Mouse (Mus musculus) thymus, postnatal 25 days (tissue): ENCODE measurements at regions not wholly inside any gene's neighbourhood (a gene's known extent, or its start where the extent isn't known, plus 50 kb on each side); places are given as distances from the start of the nearest gene placed in this dataset.
A peak's percentile ranks its signal among the peaks of the same experiment; 100 is the strongest.
"Not testable (repeated sequence)": the region's sequence is repeated elsewhere in the genome, so short reads cannot be mapped to it uniquely, and the experiment has no call there.

Source experiments
- DNase-seq: peaks from one replicate; pipeline ENCODE4 v3.0.0; 2022

DNA sequence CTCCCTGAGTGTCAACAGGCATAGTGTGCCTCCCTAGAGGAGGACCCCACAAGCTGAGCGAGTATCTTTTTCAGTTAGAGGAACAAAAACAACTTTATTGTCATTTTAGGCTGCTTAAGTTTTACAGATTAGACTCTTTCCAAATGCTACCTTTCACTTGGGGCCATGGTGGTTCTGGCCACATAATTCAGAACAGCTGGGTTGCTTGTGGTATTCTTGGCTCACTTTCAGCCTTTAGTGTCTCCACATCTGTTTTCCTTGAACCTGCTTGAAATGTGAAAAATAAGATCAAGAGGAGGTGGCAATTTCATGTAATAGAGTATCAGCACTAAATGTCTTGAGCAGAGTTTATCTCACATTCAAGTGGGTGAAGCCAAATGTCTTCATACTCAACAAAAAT, 402.7 kb upstream of the Ptger4 start:
- no peak for DNase-seq

DNA sequence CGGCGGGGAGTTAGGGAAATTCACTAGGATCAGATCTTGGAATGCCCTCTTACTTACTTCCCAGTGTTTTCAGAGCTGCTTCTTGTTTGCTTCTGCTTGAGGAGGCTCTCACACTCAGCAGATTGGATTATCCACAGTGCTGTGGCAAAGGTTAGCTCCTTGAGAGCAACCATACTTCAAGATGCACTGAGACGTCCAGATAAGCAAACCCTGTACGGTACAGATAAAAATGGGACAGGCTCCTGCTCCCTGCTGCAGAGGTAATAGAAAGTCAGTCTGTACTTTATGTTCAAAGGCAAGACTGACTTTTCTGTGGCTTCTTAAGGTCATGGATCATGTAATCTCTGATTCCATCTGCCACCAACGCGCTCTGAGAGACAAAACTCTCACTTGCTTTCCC, 414.8 kb upstream of the Ptger4 start:
- DNase-seq: no peak

DNA sequence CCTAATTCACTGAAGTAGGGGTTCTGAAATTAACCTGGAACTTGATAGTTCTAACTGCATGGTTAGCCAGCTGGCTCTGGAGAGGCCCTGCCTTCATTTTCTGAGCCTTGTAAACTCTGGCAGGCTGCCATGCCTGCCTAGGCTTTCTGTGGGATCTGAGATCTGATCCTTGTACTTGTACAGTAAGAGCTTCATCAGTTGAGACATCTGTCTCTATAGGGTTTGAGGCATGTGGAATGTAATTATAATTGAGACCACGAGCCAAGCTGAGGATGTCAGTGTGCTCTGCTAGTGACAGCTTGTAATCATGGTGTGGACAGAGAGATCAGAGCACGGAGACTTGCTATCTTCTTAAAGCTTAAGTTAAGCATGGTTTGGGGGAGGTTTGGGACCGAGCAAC, 416.8 kb upstream of the Ptger4 start:
- no peak for DNase-seq

DNA sequence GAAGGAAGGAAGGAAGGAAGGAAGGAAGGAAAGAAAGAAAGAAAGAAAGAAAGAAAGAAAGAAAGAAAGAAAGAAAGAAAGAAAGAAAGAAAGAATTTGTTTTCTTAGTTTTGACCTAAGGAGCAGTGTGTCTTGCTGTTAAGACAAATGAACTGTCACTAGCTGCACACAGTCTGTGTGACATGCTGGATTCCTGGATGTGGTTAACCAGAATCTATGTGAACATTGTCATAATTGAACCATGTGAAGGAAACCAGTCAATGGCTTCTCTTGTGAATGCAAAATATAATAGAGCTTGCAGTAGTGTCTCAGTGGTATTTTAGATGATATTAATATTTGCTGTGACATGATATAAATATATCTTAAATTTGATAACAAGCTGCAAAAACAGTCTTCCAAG, 427.8 kb upstream of the Ptger4 start:
- DNase-seq: no peak

DNA sequence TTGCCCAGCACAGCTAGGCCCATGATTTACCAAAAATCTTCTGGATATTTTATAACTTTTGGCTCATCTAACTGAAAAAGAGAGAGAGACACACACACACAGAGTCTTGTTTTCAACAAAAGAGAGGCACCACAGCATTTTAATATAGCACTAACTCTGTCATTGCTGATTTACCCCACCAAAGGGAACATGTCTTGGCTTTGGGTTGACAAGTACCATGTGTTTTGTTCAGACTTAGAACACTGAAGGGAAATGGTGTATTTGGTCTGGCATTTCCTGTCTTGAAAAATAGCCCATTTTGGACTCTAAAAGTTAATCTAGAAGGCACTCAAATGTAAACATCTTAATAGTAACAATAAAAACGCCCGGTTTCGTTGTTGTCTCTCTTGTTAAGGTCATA, 432.7 kb upstream of the Ptger4 start:
- no peak for DNase-seq

DNA sequence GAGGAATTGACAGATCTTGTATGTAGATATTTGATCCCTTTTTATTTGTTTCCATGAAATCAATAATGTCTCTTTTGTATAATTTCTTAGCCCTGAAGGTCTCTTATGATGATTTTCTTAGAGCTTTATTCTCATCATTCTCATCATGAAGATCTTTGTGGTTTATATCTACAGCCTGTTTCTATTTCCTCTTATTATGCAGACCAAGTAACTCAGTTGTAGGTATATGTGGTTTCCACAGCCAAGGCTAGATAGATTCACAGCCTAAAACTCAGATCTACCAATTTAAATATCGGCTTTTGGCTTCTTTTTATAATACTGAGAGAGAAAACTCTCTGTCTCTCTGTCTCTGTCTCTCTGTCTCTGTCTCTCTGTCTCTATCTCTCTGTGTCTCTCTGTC, 449.8 kb upstream of the Ptger4 start:
- DNase-seq: no peak

DNA sequence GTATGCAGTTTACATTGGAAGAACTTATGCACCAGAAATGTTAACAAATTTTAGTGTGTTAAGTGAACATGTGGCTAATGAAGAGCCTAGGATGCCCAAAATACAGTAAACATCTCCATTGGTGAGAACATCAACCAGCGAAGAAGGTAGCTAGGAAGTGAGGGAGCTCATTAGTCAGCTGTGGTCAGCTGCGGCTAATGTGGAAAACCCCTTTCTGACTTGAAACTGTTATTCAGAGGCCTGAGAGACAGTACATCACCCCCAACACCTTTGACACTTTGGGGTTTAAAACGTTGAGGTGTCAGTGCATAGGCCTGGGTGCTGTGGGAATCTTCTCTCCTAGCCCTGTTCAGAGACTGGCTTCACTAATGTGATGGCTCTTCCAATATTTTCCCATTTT, 451.0 kb upstream of the Ptger4 start:
- DNase-seq: no peak

DNA sequence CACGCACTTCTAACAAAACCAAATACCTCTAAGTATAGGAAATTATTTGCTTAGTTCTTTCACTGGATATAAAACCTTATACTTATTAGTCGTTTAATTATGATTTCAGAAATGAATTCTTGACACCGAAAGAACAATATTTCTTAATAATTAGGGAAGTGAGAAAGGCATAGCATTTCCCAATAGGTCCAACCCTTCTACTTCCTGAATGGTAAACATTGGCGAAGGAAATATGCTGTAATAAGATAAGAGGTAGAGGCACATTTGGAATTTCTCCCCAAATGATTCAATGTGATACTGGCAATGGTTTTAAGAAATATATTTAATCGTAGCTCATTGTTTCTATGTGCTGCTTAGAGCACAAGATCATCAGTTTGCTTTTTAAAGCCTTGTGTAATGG, 464.5 kb upstream of the Ptger4 start:
- no peak for DNase-seq

DNA sequence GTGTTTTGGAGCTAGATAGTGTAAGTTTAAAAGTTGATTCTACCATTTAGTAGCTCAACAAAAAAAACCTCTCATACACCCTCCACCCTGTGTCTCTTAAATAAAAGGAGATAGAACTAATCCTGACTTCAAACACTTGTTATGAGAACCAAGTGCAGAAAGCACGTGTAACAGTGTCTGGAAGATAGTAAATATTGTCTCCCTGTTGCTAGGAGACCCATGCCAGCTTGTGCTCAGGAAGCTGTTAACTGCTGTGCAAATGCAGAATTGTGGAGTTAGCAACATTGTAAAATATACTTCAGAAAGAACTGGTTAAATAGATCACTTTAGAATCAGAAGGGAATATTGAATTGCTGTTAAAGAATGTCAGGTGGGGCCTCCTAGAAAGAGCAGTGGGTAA, 496.7 kb upstream of the Ptger4 start:
- no peak for DNase-seq

DNA sequence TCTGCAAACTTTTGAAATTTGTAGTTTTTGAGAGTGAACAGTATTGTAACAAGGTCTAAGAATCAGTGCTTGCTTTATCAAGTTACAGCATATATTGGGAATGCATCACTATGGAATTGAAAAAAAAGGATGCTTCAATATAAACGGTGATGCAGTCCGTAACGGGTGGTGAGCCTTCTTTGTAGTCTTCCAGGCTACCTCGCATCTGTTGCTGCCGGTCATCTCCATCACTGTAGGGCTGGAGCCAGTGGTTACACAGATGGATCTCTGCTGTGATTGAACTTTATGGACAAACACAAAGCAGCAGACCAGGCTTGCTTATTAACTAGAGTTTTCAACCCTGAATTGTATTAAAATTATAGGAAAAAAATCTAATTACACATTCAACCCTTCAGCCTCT, 499.9 kb upstream of the Ptger4 start:
- DNase-seq: no peak

DNA sequence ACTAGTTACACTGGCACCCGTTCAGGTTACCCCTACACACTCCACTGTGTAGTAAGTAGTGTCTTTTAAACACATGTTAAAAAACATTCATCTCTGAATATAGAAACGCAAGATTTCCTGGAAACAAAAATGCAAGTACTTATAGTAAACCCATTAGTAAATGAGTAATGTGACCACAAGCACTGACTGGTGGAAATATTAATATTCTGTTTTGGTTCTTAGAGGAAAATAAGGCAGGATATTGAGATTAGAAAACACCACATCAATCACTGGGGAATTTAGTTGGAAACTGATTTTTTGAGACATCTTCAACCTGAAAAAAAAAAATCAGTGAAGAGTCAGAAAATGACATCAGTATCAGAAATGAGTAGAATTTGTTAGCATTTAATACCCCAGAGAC, 514.7 kb upstream of the Ptger4 start:
- no peak for DNase-seq

DNA sequence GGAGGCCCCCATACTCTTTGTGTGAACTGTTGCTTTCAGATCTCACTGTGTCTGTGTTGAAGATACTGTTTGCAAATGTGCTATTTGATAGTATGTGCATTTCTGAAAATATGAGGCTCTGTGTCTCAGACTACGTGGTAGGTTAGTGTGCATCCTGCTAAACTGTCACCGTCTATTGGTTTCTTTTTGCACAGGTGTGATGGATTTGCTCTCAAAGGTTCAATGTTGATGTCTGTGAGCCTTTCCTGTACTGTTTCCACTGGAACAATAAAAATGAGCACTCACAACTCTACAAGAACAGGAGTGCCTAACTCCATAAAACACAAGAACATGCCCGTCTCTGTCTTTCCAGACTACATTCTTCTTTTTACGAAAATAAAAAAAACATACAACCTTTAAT, 518.2 kb upstream of the Ptger4 start:
- DNase-seq: no peak

DNA sequence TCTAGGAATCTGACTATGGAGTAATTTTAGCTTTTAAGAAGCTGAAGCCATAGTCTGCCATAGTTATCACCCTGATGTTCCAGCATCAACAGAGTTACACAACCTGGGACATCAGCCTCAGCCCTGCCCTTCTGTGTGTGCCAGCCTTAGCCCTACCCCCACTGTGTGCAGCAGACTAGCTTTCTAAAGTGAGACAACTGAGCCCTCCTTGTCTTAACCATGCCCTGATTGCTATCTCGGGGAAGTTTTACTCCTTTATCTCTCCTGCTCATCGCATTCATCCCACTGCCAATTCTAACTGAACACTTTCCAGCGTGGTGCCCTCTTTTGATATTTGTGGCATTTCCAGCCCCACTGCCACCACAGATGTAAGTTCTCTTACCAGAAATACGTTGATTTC, 522.5 kb upstream of the Dab2 start:
- peak; percentile 36 for DNase-seq

DNA sequence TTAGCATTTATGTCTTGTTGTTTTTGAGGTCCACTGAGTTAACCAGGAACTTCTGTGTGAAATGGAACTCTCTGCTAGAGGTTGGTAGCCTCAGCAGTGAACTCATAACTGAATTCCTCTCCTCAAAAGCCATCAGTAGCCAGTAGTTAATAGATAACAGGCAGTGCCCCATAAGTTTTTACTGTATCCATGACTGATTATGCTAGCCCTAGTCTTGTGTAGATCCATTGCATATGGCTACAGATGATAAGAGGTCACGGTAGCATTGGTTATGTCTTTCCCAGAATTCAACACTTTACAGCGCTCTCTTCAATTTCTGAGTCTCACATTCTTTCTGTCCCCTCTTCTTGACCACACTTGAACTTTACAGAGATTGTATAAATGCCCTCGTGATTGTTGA, 499.7 kb upstream of the Dab2 start:
- no peak for DNase-seq

DNA sequence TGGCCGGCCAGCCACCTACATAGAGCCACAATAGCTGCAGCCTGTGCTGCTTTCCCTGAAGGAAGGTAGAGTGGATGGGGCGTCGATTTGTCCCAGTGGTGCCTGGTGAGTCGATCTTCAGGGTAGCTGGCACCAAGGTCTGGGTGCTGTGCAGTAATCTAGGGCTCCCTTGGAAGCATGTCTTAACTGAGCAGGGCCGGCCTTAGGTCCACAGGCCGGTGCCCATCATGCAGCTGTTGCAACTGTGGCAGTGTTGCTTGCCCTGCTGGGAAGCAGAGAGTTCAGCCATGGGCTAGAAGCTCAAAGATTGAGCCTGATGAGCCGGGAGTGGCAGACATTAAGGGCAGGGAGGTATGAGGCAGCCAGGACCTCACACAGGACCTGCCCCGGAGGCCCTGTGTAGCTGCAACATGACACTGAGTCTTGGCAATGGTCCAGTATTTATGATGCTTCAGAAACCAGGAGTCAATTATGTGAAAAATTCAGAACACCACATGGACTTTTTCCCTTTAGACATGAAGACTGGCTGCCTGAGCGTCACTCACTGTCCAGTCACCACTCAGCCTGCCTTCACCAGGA, 488.3 kb upstream of the Dab2 start:
- DNase-seq: no peak

DNA sequence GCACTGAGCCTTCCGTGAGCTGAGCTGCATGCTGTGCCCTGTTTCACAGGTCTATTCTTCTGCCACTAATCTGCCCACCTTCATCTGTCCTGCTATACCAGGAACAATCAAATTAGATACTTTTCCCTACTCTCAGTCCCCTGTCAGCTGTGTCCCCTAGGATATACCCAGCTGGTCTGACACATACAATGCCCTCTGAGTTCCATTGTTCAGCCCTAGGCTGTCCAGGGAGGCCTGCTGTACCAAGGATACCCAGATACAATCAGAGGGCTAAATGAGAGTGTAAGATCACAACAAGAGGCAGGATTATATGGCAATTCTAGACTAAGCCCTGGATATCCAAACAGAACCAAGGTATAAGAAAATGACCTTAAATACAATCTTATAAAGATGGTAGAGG, 487.6 kb upstream of the Dab2 start:
- DNase-seq: no peak

DNA sequence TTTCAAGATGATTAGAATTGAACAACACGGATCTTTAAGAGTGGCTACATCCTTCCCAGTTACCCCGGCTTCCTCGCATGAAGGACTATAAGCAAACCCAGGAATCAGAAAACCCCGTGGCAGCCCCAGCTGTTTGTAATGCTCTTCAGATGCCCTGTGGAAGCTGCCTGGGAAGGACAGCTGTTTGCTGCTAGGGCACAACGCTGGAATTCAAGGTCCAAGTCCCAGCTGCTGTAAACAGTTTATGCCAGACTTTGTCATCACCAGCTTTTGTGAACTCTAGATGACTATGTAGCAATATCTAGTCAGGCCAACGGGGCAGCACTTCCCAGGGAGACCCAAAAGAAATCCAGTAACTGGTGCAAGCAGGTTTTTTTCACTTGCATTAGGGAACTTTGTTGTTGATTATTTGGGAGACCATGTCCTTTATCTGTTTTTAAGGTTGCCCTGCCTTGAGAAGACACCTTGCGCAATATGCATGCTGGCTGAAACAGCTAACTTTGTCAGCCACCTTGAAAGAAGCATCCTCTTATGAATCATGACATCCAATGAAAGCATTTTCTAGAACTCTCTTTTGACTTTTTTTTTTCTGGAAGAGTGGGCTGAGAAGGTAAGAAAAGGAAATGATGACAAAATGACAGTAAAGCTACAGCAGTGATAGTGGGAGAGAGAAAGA, 481.5 kb upstream of the Dab2 start:
- DNase-seq: no peak

DNA sequence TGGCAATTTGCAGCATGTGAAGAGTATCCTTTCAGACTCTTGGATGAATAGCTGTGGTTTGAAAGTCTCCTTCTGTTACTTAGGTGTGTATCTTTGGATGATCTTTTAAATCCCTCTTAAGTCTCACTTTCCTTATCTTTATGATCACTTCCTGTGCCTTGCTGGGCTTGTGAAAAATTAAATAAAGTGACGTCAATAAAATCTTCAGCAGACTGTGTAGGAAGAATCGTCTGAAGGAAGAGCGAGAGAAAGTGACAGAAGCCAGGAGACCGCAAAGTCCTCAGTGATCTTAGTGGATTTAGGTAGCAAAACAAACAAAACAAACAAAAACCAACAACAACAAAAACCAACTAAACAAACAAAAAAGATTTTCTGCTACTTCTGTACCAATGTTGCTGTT, 459.6 kb upstream of the Dab2 start:
- no peak for DNase-seq

DNA sequence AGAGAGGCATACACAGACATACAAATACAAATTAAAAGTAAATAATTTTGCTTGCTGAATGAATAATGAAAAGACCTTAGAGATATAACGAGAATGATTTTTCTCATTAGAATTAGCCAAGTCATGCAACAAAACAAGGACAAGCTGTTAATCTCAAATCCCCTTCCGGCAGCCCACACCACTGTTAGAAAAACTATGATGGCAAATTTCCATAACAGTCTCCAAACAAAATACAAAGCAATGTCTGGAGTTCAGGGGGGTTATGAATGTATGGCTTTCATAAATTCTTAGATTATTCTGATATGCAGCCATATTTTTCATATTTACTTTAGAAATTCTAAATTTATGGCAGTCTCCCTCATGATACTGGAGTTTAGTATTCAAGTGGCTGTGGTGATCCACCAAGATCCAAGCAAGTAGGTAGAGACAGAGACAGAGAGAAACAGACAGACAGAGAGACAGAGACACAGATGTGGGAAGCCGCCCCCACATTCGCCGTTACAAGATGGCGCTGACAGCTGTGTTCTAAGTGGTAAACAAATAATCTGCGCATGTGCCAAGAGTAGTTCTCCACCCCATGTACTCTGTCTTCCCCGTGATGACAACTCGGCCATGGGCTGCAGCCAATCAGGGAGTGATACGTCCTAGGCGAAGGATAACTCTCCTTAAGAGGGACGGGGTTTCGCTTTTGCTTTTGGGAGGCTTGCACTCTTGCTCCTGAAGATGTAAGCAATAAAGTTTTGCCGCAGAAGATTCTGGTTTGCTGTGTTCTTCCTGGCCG, 458.0 kb upstream of the Dab2 start:
- DNase-seq: not testable (repeated sequence)

DNA sequence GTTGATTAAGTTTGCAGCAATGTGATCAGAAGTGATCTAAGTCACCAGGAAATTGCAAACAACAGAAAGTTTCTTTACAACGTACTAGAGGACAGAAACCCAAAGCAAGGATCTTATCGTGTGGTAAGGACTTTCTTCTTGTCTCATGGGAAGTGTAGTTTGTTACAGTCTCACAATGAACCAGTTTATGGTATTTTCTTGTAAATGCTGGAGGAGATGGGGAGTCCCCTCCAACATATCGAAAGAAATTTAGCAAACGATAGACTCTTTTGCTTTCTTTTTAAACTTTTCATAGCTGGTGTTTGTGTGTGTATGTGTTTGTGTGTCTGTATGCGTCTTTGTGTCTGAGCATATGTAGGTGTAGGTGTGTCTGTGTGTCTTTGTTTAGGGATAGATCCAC, 453.0 kb upstream of the Dab2 start:
- no peak for DNase-seq

DNA sequence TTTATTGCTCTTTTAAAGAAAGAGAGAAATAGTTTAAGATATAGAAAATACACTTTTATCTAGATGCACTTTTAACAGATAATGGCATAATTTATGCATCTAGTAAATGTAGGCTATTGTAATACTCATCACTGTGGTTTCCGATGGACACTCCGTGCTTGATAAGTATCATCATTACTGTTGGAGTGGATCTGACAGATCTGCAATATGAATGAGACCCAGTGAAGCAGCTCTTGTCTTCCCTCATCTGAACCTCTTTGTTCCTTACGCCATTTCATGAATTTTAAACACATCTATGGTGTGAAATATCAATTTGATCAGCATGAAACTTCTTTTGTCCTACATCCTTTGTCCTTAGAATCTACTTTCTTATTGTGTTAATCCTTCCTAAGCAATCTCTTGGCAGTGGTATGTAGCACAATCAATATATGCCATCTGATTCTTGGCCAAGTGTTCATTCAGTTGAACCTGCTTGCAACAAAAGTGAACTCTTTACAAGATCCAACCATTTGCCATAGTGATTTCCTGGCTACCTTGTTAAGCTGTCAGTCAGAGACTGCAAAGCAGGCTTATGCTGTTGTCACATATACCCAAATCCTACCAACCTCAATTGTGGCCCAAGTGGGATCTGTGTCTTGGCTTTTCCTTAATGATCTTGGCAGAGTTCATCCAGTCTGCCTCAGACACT, 452.0 kb upstream of the Dab2 start:
- DNase-seq: no peak

DNA sequence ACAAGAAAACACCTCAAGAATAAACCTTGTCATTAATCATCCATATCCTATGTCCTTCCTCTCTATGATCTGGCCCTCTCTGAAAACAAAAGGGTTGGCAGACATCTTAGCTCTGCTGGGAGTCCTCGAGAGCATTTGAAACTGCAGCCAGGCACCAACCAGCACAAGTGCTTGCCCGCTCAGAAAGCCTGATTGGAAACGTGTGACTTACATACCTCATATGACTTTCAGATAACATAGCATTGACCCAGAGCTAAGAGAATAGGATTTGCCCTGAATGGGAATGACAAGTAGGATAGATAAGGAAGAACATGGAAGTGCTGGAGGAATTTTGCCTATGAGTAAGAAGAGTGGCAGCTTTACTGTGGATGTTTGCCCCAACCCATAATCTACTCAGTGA, 447.1 kb upstream of the Dab2 start:
- no peak for DNase-seq

DNA sequence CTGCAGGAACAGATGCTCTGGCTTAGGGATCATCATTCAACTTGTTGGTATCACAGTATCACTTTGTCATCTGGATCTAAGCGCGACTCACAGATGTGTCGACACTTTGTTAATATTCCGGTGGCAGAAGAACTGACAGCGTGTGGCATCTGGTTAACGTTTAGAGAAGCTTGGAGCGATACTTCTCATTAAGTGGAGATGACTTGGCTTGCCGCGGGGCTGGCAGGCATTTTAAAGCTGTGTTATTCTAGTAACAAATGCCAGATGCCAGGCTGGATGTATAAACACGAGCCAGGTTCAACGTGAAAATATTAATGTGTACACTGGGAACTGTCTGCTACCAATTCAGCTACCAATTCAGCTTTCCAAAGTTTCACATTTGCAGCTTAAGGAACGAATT, 430.3 kb upstream of the Dab2 start:
- no peak for DNase-seq

DNA sequence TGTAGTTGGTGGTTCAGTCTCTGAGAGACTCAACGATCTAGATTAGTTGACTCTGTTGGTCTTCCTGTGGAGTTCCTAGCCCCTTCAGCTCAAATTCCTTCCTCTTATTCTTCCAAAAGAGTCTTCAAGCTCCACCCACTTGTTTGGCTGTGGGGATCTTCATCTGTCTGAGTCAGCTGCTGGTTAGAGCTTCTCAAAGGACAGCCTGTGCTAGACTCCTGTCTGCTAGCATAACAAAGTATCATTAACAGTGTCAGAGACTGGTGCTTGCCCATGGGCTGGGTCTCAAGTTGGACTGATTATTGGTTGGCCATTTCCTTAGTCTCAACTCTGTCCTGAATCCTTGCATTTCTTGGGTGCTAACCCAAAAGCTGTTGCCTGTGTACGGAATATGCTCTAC, 429.7 kb upstream of the Dab2 start:
- no peak for DNase-seq
